Mouse (Mus musculus): ENCODE measurements around the gene Auts2.

DNA sequence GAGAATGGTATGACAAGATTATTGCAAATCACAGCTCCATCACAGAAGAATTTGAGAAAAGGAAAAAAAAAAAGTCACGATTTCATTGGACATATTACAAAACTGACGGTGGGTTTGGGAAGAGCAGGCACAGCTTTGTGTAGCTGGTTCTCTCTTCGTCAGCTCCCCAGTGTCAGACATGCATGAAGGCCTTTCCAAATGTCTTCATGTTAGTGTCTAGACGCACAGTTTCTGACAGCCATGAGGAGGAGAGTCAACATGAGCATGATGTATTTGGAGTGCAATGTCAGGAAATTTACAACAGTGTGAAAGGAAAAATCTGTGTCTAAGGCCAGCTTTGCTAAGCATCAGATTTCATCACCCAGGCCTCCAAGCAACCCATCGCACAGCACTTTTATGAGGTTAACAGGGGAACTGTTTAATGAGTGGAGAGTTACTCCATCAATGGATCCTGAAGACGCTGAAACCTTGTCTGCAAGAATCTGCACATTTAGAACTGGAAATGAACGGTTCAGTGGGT, 534.4 kb downstream of the Auts2 start:
- TF ChIP-seq CTCF (IDR thresholded peaks at IDR 0.05; ENCODE audit: extremely low read depth, insufficient read length, insufficient replicate concordance, low read depth, low read length) (no peak), POLR2A (IDR thresholded peaks at IDR 0.05; ENCODE audit: low read depth, low read length) (no peak)

All from small intestine, adult 2 months (tissue).